Mouse (Mus musculus): ENCODE measurements around the gene Tmem221.

Tmem221 gene

GRCm38 (mm10) chr8:71579009-71579408 lies 20.3 kb upstream of the Tmem221 start:
- no peak for DNase-seq (ENCODE audit: low read depth, low spot score)

- no peak for DNase-seq (ENCODE audit: low read depth, low spot score)
Measured at GRCm38 (mm10) chr8:71577856-71578387, 19.3 kb upstream of the Tmem221 start.

GRCm38 (mm10) chr8:71575020-71575419 lies 16.3 kb upstream of the Tmem221 start:
- DNase-seq (ENCODE audit: low read depth, low spot score), result no peak

- DNase-seq (ENCODE audit: low read depth, low spot score), result no peak
Measured at GRCm38 (mm10) chr8:71574426-71574825, 15.8 kb upstream of the Tmem221 start.

DNA sequence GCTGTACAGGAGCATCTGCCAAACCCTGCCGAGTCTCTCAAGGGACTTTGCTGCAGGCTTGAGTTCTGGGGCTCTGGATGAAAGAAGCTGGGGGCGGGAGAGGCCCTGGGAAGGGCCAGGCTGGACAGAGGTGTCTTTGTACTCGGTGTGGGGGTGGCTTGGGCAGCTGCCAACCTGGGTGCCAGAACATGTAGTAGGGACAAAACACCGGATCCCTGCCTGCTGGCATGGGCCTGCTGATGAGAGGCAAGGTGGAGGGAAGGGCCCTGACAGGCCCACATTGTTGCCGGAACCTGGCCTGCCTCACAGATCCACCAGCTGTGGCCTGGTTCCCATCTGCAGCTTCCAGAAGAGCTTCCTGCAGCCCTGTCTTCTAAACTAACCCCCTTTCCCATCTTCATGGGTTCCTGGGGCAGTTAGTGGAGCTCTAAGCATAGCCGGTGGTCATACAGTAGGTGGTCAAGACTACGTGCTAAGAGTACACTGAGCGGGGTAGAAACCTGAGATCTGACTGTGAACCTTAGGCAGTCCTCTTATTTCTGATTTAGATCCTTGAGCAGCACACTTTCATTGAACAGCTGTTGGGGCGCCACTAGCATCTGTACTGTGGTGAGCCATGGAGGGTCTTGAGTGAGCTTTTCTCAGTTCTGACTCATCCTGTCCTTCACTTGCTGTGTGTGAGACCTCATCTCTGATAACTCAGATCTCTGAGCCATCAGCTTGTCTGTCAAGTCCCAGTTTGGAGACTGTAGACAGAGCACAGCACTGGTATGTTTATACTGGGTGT lies 14.4 kb upstream of the Tmem221 start:
- no peak for DNase-seq (ENCODE audit: low read depth, low spot score)

- DNase-seq (ENCODE audit: low read depth, low spot score), result no peak
Measured at GRCm38 (mm10) chr8:71572077-71572476, 13.4 kb upstream of the Tmem221 start.

GRCm38 (mm10) chr8:71570291-71570954 lies 11.8 kb upstream of the Tmem221 start:
- peak; percentile 93 for DNase-seq (ENCODE audit: low read depth, low spot score)

GRCm38 (mm10) chr8:71569366-71570290 lies 11.0 kb upstream of the Tmem221 start:
- DNase-seq (ENCODE audit: low read depth, low spot score), result peak; percentile 92

DNA sequence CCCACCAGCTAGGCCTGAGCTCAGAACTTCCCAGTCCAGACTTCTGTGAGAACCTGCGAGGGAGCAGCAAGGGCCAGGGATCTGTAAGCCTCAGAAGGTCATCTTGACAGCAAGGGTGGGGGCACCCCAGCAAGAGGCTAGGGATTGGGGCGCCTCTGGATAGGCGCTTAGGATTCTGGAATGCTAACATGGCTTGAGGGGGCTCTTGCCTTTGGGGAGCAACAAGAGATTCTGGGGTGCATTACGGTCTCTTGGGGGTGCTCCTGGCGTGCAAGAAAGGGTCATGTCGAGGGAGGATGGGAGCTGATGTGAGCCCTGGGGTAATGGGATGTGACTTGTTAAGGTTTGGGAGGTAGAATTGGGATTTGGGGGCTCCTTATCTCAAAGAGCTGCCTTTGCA lies 10.3 kb upstream of the Tmem221 start:
- no peak for DNase-seq (ENCODE audit: low read depth, low spot score)

DNA sequence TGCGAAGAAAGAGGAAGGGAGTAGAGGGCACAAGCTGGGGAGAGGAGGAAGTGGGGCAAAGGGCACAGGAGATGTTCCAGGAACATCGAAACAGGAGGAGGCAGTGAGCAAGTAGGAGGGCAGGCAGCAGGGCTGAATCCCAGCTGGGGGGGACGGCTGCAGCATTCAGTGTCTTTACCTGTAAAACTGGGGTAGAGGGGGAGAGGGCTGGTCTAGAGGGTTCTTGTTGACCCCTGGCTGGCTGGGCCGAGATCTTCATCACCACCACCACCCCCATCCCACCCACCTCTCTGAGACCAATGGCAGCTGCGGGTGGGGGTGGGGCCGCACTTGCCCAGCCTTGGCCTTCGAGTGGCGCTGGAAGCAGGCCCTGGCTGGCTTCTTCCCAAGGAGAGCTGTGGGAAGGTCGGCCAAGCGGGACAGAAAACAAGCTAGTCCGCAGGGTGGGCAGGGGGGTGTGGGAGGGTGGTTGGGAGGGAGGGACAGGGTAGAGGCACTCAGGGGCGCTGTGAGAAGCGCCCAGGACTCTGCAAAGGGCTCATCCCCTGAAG lies 9.8 kb upstream of the Tmem221 start, which contains the start of gene Slc27a1:
Gene Slc27a1, plus strand, starts transcription at position 496 of the 551 bp plus-strand sequence.
- no peak for DNase-seq (ENCODE audit: low read depth, low spot score)

DNA sequence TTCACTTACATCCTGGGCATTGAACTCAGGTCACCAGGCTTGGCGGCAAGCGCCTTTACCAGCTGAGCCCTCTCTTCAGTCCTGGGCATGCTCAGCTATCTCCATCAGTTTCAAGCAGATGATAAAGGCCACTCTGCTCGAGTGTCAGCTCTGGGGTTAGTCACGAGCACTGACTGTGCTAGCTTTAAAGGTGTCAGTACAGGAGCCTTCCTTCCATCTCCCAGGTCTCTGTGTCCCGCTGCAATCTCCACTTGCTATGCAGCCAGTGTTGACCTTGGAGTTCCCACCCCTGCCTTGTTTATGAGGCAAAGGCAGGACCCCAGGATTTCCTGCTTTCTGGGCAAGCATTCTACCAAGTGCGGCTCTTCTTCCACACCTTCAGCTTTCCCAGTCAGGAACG lies 8.9 kb upstream of the Tmem221 start:
- no peak for DNase-seq (ENCODE audit: low read depth, low spot score)

DNA sequence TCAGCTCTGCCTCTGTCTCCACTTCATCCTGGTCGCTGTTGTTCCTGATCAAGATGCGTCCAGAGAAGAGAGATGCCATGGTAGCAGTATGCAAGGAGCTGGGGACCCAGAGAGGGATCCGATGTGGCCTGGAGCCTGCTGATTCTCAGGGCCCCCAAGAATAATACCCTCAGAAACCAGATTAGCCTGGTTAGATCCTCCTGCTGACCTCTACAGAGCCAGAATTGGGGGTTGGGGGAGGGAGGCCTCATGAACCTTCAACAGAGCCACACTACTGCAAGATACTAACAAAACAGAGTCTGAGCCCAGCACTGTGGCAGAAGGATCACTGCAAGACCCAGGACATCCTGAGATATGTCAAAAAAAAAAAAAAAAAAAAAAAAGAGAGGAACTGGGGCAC lies 7.8 kb upstream of the Tmem221 start, which contains the start of gene Nxnl1:
Gene Nxnl1, minus strand, starts transcription at position 101 of the 400 bp plus-strand sequence.
- no peak for DNase-seq (ENCODE audit: low read depth, low spot score)

DNA sequence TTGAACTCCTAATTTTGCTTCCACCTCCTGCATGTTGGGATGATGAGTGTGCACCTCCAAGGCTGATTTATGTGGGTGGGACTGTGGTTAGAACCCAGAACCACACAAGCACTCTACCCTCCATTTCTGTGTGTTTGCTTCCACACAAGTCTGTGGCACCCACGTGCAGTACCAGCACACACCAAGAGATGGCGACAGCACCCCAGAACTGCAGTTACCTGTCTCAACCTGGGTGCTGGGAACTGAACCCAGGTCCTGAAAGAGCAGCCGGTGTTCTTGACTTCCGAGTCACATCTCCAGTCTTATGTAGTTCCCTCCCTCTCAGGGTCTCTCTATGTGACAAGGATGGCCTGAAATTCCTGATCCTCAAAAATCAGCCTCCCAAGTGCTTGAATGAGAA lies 5.3 kb upstream of the Tmem221 start:
- no peak for DNase-seq (ENCODE audit: low read depth, low spot score)

GRCm38 (mm10) chr8:71562751-71563150 lies 4.1 kb upstream of the Tmem221 start:
- DNase-seq (ENCODE audit: low read depth, low spot score), result peak; percentile 48

DNA sequence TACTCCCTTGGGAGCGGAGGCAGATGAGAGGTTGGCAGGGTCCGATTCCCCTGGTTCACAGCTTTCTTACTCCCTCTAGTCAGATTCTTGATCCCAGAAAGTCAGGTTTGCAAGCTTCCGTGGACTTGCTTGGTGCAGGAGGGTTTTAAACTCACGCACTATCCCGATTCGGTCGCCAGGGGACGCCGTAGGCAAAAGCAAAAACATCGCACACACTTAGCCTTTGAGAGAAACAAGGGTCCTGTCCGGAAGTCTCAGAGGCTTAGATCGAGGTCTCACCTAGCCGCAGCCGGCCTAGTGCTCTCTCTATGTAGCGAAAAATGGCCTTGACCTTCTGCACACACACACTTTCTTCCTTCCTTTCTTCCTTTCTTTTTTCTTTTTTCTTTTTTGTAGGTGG lies 2.7 kb upstream of the Tmem221 start:
- DNase-seq (ENCODE audit: low read depth, low spot score), result peak; percentile 87

DNA sequence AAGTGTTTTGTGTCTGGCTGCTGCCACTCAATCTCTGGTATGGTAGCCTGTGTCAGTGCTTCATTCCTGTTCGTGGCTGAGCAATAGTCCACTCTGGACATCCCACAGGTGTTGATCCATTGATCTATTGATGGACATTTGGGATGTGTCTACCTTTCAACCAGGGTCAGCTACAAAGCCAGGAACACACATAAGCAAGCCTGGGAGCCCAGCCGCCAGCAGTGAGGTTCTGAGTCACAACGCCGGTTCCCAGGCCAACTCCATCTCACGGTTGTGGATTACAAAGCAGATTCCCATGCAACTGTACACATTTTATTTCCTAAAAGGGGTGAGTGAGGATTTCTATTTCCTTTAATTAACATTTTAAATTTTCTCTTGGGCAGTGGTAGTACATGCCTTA lies 2.1 kb upstream of the Tmem221 start:
- DNase-seq (ENCODE audit: low read depth, low spot score), result no peak

GRCm38 (mm10) chr8:71560071-71560470 lies 1.4 kb upstream of the Tmem221 start:
- DNase-seq (ENCODE audit: low read depth, low spot score), result no peak

GRCm38 (mm10) chr8:71558958-71559690 lies 453 bp upstream of the Tmem221 start:
- DNase-seq (ENCODE audit: low read depth, low spot score), result peak; percentile 59

GRCm38 (mm10) chr8:71554644-71555043 lies 4.0 kb downstream of the Tmem221 start:
- DNase-seq (ENCODE audit: low read depth, low spot score), result no peak

- no peak for DNase-seq (ENCODE audit: low read depth, low spot score)
Measured at GRCm38 (mm10) chr8:71554001-71554400, 4.7 kb downstream of the Tmem221 start.

DNA sequence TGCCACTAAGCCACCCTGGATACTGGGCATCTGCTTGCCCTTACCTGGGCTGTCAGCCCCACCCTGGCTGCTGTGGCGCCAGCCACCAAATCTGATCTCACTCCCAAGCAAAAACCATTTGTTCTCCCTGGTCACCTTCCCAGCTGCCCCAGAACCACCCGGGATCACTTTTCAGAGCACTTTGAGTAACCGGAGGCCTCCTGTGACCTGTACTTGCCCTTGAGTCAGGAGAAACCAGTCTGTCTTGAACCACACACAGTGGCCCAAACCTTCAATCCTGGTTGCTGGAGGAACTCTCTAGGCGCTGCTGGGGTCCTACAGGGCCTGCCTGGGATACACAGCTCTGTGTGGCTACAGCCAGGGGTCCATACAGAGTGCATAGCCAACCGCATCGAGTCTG lies 5.9 kb downstream of the Tmem221 start:
- no peak for DNase-seq (ENCODE audit: low read depth, low spot score)
